Mouse (Mus musculus) limb, embryonic 11.5 days (tissue): ENCODE measurements around the gene Tcf20. TPM values are rescaled to one million over a fixed set of nuclear protein-coding genes. Genes with fewer than 3 reads are reported as not detected.

Source experiments
- ATAC-seq: fragments of 200-750 bp; cut with Nextera tagmentation; 2 replicates; pipeline ENCODE4 v1.8.0; 2017; ENCODE audit warnings: low read depth; ENCODE audit not compliant: insufficient number of reproducible peaks, low FRiP score, low TSS enrichment
- DNase-seq: peaks from one replicate; pipeline ENCODE4 v3.0.0-alpha.2; 2015; ENCODE audit warnings: low spot score
- H3K27ac ChIP-seq: fragments of 300-500 bp; sonication (generic); replicated peaks from 2 replicates; pipeline ENCODE4 v1.5.1; 2014; ENCODE audit warnings: low read depth, mild to moderate bottlenecking, low read length
- H3K27me3 ChIP-seq: fragments of 300-500 bp; sonication (generic); 2 replicates; pipeline ENCODE4 v1.6.1; 2014; ENCODE audit warnings: mild to moderate bottlenecking, low read length, mixed read lengths; ENCODE audit not compliant: control insufficient read depth, insufficient read depth
- H3K36me3 ChIP-seq: fragments of 300-500 bp; sonication (generic); 2 replicates; pipeline ENCODE4 v1.6.1; 2014; ENCODE audit warnings: mild to moderate bottlenecking, low read length, moderate library complexity, mixed read lengths; ENCODE audit not compliant: control insufficient read depth, insufficient read depth
- H3K4me1 ChIP-seq: fragments of 300-500 bp; sonication (generic); 2 replicates; pipeline ENCODE4 v1.6.1; 2014; ENCODE audit warnings: low read length, mixed read lengths; ENCODE audit not compliant: control insufficient read depth, insufficient read depth
- H3K4me2 ChIP-seq: fragments of 300-500 bp; sonication (generic); 2 replicates; pipeline ENCODE4 v1.6.1; 2014; ENCODE audit warnings: low read depth, mild to moderate bottlenecking, moderate library complexity; ENCODE audit not compliant: severe bottlenecking
- H3K4me3 ChIP-seq: fragments of 300-500 bp; sonication (generic); 2 replicates; pipeline ENCODE4 v1.5.1; 2014; ENCODE audit warnings: low read depth, low read length
- H3K9ac ChIP-seq: fragments of 300-500 bp; sonication (generic); 2 replicates; pipeline ENCODE4 v1.6.1; 2014; ENCODE audit warnings: mild to moderate bottlenecking, low read length
- H3K9me3 ChIP-seq: fragments of 300-500 bp; sonication (generic); 2 replicates; pipeline ENCODE4 v1.6.1; 2016; ENCODE audit warnings: low read length; ENCODE audit not compliant: control insufficient read depth
- WGBS: fragments of 180-500 bp; shearing (Covaris S2); extraction: QIAGEN DNeasy Blood & Tissue Kit; methylation state at CpG from one replicate; pipeline ENCODE4 v1.1.7; 2014; 5-methylcytosine and 5-hydroxymethylcytosine counted together
- polyA plus RNA-seq: library from polyadenylated mRNA; unstranded; fragments of >200 nt; fragmentation: Nextera tagmentation; extraction: Ambion mirVana; gene quantifications from 2 replicates; pipeline ENCODE4 v1.2.1, GENCODE M21; 2014

Tcf20 gene
- polyA plus RNA-seq, 1 experiment from 2014 or later: 12.3 TPM

DNA sequence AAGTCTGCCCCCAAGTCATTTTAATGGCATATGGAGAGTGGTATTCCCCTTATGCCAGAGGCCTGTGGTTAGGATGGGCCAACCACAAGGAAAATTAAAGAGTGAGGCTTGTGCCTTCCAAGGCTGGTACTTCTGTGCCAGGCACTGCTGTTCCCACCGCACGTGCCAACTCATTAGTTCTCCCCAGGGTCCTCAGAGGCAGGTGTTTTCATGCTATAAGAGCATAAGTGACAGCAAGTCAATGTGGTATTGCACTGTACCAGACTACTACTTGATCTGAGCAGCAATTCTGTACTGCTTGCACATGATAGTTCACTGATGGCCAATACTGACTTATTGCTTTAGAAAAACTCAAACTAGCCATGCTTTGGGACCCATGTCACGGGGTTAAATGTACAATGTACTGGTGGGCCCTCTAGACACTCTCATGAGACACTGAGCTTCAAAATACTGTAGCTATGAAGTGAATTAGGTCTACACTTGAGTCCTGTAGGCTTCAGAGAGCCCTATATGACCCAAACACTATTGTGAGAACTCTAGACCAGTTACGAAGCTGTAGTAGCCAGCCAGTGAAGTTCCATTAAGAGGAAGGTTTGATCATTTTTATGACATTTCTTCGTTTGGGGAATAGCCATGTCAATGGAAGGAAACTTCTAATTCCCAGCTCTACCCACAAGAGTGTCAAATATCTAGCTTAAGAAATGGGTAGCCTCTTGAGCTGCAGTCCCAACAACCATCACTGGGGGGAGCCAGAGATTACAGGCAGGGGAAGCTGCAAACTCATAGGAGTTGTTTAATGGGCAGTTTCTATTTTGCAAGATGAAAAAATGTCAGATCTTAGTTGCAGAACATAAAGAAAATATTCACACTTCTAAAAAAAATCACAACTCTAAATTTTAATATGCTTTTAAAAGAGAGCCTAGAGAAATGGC, 182.7 kb downstream of the Tcf20 start:
- no peak overlapping the region for H3K27ac ChIP-seq

DNA sequence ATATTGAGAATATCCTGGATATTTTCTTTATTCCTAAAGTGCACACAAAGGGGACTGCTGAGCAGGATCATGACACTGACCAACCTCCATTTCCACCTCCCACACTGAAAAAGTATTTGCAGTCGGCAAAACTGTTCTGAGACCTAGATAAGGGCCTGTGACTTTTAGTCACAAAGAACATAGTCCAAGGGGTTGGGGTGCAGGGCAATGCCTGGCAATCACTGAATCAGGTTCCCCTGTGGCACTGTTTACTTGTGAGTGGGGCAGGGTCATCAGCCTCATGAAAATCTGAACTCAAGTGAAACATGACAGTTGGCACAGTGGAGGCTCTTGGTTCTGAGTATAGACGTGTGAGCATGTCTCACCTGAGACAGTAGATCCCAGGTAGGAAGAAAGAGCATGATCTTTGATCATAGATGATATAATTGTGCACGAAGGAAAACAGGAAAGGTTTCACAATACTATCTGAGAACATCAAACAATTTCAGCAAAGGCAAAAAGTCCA, 191.7 kb downstream of the Tcf20 start:
- ATAC-seq (no peak), DNase-seq (no peak)
- Histone ChIP-seq H3K9me3 (no peaks in the 10 kb centered on the region), H3K36me3 (no peaks in the 10 kb centered on the region), H3K4me1 (no peaks in the 10 kb centered on the region), H3K27me3 (no peaks in the 10 kb centered on the region), H3K4me3 (no peak overlapping the region), H3K9ac (no peak overlapping the region), H3K4me2 (no peak overlapping the region), H3K27ac (no peak overlapping the region)
- WGBS: 85% methylated on average over 3 of the region's 3 CpGs

More for the DNA sequence above, 182.7 kb downstream of the Tcf20 start:
- Histone ChIP-seq H3K36me3 (no peaks in the 10 kb centered on the region), H3K4me1 (no peaks in the 10 kb centered on the region), H3K9me3 (no peaks in the 10 kb centered on the region), H3K9ac (no peak overlapping the region), H3K4me3 (no peak overlapping the region), H3K27me3 (no peaks in the 10 kb centered on the region), H3K4me2 (no peak overlapping the region)
- WGBS: 71% methylated on average over 5 of the region's 5 CpGs
- ATAC-seq (no peak), DNase-seq (peak; percentile 90)

DNA sequence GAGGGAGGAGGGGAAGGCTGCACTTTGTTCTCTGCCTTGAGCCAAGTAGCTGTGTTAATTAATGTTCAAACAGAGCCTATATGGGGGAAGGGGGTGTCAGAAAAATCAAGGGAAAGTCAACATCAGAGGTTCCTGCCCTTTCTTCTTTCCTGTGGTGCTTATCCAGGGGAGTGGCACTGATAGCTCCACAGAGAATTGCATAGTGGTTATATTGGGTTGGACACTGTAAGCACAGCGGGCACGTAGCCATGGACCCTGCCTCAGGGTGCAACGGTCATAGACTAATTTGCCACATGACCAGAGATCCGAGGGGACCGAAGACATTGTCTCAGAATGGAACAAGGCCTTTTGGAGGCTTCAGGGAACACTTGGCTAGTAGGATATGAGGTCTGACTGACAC, 193.4 kb downstream of the Tcf20 start, which contains the start of gene Cyp2d26:
Gene Cyp2d26 (minus strand): TSS at position 18 of the 400 bp plus-strand sequence.
- ATAC-seq (no peak), DNase-seq (no peak)
- H3K9me3 ChIP-seq: no peaks in the 10 kb centered on the region
- H3K27ac ChIP-seq: no peak within 1 kb of the TSS
- H3K4me3 ChIP-seq: no peak within 1 kb of the TSS
- WGBS: 89% methylated on average over 5 of the region's 5 CpGs
- no peak within 1 kb of the TSS for H3K4me2 ChIP-seq
- H3K4me1 ChIP-seq: no peaks in the 10 kb centered on the region
- H3K9ac ChIP-seq: no peak within 1 kb of the TSS
- no peaks in the 10 kb centered on the region for H3K27me3 ChIP-seq
- no peaks in the 10 kb centered on the region for H3K36me3 ChIP-seq

DNA sequence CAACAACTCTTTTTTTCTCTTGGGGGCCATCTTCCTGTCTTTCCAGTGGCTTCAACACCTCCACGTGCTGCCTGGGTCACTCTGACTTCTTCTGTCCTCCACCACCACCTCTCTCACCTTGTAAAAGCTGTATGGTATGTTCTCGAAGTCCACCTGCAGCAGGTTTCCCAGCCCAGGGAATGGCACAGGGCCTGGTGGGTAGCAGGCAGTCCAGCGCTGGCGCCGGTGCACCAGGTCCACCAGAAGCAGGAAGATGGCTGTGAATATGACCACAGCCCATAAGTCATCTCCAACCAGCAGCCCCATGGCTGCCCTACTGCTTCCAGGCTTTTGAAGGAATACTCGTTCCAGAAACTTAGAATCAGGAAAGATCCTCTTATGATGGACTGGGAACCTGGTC, 193.8 kb downstream of the Tcf20 start:
- ATAC-seq (no peak), DNase-seq (no peak)
- Histone ChIP-seq H3K9me3 (no peaks in the 10 kb centered on the region), H3K4me3 (no peak overlapping the region), H3K4me1 (no peaks in the 10 kb centered on the region), H3K27me3 (no peaks in the 10 kb centered on the region), H3K36me3 (no peaks in the 10 kb centered on the region), H3K4me2 (no peak overlapping the region), H3K27ac (no peak overlapping the region), H3K9ac (no peak overlapping the region)
- 81% methylated on average over 6 of the region's 6 CpGs for whole genome bisulfite sequencing

DNA sequence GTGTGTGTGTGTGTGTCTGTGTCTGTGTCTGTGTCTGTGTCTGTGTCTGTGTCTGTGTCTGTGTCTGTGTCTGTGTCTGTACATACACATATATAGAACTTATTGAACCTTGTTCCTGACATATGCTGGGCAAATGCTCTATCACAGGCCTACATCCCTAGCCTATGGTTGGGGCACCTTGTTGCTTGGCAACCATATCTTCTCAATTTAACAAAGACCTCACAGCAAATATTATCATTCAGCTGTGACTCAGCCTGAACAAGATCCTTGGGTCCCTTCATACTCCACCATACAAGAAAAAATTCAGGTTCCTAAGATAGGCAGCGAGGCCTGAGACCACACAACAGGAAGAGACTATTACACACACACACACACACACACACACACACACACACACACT, 194.2 kb downstream of the Tcf20 start:
- Histone ChIP-seq H3K9ac (no peak overlapping the region), H3K36me3 (no peaks in the 10 kb centered on the region), H3K4me2 (no peak overlapping the region), H3K4me3 (no peak overlapping the region), H3K4me1 (no peaks in the 10 kb centered on the region), H3K27me3 (no peaks in the 10 kb centered on the region), H3K9me3 (no peaks in the 10 kb centered on the region), H3K27ac (no peak overlapping the region)
- ATAC-seq (no peak), DNase-seq (no peak)
- 81% methylated on average over 1 of the region's 1 CpGs for WGBS

DNA sequence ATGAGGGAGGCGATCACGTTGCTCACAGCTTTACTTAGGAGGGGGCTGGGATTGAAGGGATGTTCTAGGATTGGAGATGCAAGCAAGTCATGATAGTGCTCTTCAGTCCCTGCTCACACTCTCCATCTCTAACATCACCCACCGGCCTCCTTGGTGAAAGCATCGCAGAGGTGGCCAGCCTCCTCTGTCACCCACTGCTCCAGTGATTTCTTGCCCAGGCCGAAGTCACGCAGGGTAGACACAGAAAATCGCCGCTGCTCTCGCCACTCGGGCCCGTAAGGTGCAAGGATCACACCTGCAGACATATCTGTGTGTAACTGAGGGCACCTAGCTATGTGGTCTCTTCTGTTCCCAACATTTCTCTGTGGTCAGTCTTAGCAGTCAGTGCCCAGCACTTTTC, 195.1 kb downstream of the Tcf20 start:
- 92% methylated on average over 11 of the region's 11 CpGs for WGBS
- no peak for ATAC-seq
- Histone ChIP-seq H3K9me3 (no peaks in the 10 kb centered on the region), H3K27me3 (no peaks in the 10 kb centered on the region), H3K9ac (no peak overlapping the region), H3K4me3 (no peak overlapping the region), H3K4me2 (no peak overlapping the region), H3K27ac (no peak overlapping the region), H3K4me1 (no peaks in the 10 kb centered on the region), H3K36me3 (no peaks in the 10 kb centered on the region)
- DNase-seq: no peak

DNA sequence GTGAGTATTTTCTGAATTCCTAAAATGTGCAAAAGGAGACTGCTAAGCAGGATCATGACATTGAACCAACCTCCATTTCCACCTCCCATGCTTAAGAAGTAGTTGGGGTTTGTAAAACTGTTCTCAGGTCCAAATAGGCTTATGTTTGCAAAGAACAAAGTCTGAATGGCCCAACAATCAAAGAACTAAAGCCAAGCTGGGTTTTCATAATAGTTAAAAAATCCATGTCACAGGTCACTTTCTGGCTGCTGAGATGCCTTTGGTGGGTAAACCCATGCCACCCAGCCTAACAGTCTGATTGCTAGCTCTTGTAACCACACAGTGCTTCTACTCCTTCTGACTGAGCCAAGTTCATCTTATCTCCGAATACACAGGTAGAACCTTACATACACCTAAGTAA, 203.1 kb downstream of the Tcf20 start:
- no peak for ATAC-seq
- Histone ChIP-seq H3K36me3 (no peaks in the 10 kb centered on the region), H3K27me3 (no peaks in the 10 kb centered on the region), H3K4me3 (no peak overlapping the region), H3K4me2 (no peak overlapping the region), H3K9me3 (no peaks in the 10 kb centered on the region), H3K9ac (no peak overlapping the region), H3K27ac (no peak overlapping the region), H3K4me1 (no peaks in the 10 kb centered on the region)
- WGBS: 86% methylated on average over 1 of the region's 1 CpGs
- DNase-seq: no peak

DNA sequence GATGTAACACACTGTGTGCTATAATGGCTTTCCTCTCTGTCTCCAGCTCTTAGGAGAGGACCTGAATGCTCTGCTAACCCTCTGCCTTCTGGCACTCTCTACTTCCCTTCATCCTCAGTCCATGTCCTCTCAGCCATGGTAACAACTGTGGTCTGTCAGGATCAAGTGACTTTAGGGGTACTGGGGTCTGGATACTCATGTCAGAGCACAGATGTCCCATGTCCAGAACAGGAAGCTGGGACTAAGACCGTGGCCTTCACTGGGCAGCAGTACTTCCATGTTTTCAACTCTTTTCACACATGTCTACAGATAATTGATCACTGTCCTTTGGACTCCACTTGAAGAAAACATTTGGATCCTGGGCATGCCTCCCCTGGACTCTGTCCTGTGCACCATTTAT, 203.9 kb downstream of the Tcf20 start:
- H3K9ac ChIP-seq: no peak overlapping the region
- H3K4me2 ChIP-seq: no peak overlapping the region
- H3K36me3 ChIP-seq: no peaks in the 10 kb centered on the region
- no peak overlapping the region for H3K4me3 ChIP-seq
- H3K27ac ChIP-seq: no peak overlapping the region
- ATAC-seq (no peak), DNase-seq (no peak)
- 76% methylated on average over 1 of the region's 1 CpGs for WGBS
- H3K4me1 ChIP-seq: no peaks in the 10 kb centered on the region
- H3K27me3 ChIP-seq: no peaks in the 10 kb centered on the region
- no peaks in the 10 kb centered on the region for H3K9me3 ChIP-seq
